Mouse (Mus musculus): ENCODE data around the gene Prkcz.

The Prkcz gene

GRCm38 (mm10) chr4:155222841-155223593 is 138.1 kb downstream of the Prkcz start:
- in situ Hi-C loops (cut with MboI, MseI), result loop anchor here in 1 of 2 experiments (25.0 kb wide), 1 partner anchor 789 kb away; the partner anchor contains the start of gene Tnfrsf4

- in situ Hi-C loops (cut with MboI, MseI), result loop anchor here in 1 of 2 experiments (25.0 kb wide), 1 partner anchor 790 kb away; the partner anchor contains the start of gene Tnfrsf4
Observed at GRCm38 (mm10) chr4:155222552-155222840, 138.7 kb downstream of the Prkcz start, which contains the start of gene Ski. Gene Ski (minus strand): TSS chr4:155222592.

GRCm38 (mm10) chr4:155221599-155222551 is 139.3 kb downstream of the Prkcz start:
- in situ Hi-C loops (cut with MboI, MseI), result loop anchor here in 1 of 2 experiments (25.0 kb wide), 1 partner anchor 790 kb away; the partner anchor contains the start of gene Tnfrsf4

- in situ Hi-C loops (cut with MboI, MseI), result loop anchor here in 1 of 2 experiments (25.0 kb wide), 1 partner anchor 791 kb away; the partner anchor contains the start of gene Tnfrsf4
Observed at GRCm38 (mm10) chr4:155221106-155221505, 140.1 kb downstream of the Prkcz start.

GRCm38 (mm10) chr4:155220213-155221100 is 140.7 kb downstream of the Prkcz start:
- in situ Hi-C loops (cut with MboI, MseI), result loop anchor here in 1 of 2 experiments (25.0 kb wide), 1 partner anchor 792 kb away; the partner anchor contains the start of gene Tnfrsf4

GRCm38 (mm10) chr4:155219271-155220212 is 141.6 kb downstream of the Prkcz start:
- in situ Hi-C loops (cut with MboI, MseI), result loop anchor here (5.0 to 25.0 kb wide), 2 partner anchors 42 to 793 kb away; partner anchors contain the start of gene Tnfrsf4 (in 1 of the 2)

GRCm38 (mm10) chr4:155218104-155218732 is 142.9 kb downstream of the Prkcz start:
- in situ Hi-C loops (cut with MboI, MseI), result loop anchor here (5.0 to 25.0 kb wide), 2 partner anchors 41 to 794 kb away; partner anchors contain the start of gene Tnfrsf4 (in 1 of the 2)

GRCm38 (mm10) chr4:155217241-155218103 is 143.7 kb downstream of the Prkcz start:
- in situ Hi-C loops (cut with MboI, MseI), result loop anchor here (5.0 to 25.0 kb wide), 2 partner anchors 40 to 795 kb away; partner anchors contain the start of gene Tnfrsf4 (in 1 of the 2)

- in situ Hi-C loops (cut with MboI, MseI), result loop anchor here (5.0 to 25.0 kb wide), 2 partner anchors 39 to 796 kb away; partner anchors contain the start of gene Tnfrsf4 (in 1 of the 2)
Observed at GRCm38 (mm10) chr4:155215773-155216630, 145.2 kb downstream of the Prkcz start.

- in situ Hi-C loops (cut with MboI, MseI), result loop anchor here (5.0 to 25.0 kb wide), 2 partner anchors 38 to 797 kb away; partner anchors contain the start of gene Tnfrsf4 (in 1 of the 2)
Observed at GRCm38 (mm10) chr4:155215203-155215602, 146.0 kb downstream of the Prkcz start.

GRCm38 (mm10) chr4:155214793-155215192 is 146.4 kb downstream of the Prkcz start:
- in situ Hi-C loops (cut with MboI, MseI), result loop anchor here (5.0 to 25.0 kb wide), 2 partner anchors 37 to 798 kb away; partner anchors contain the start of gene Tnfrsf4 (in 1 of the 2)

- in situ Hi-C loops (cut with MboI, MseI), result loop anchor here in 1 of 2 experiments (25.0 kb wide), 1 partner anchor 798 kb away; the partner anchor contains the start of gene Tnfrsf4
Observed at GRCm38 (mm10) chr4:155214188-155214587, 147.0 kb downstream of the Prkcz start.

- in situ Hi-C loops (cut with MboI, MseI), result loop anchor here in 1 of 2 experiments (25.0 kb wide), 1 partner anchor 799 kb away; the partner anchor contains the start of gene Tnfrsf4
Observed at GRCm38 (mm10) chr4:155213752-155214054, 147.5 kb downstream of the Prkcz start.

- in situ Hi-C loops (cut with MboI, MseI), result loop anchor here in 1 of 2 experiments (25.0 kb wide), 1 partner anchor 799 kb away; the partner anchor contains the start of gene Tnfrsf4
Observed at GRCm38 (mm10) chr4:155213052-155213751, 148.0 kb downstream of the Prkcz start.
